Mouse (Mus musculus) brain, embryonic 18.5 days (tissue): ENCODE measurements around the gene Maco1.

Experiments used
- DNase-seq: peaks from one replicate; pipeline ENCODE4 v3.0.0-alpha.2; 2012; ENCODE audit warnings: low read depth, low spot score

Gene Maco1

GRCm38 (mm10) chr4:134853259-134853636 lies at the start of gene Maco1:
Gene Maco1, minus strand, starts transcription at chr4:134853345.
- peak; percentile 97 for DNase-seq

GRCm38 (mm10) chr4:134901126-134901525 lies 48.0 kb upstream of the Maco1 start:
- DNase-seq = no peak

- no peak for DNase-seq
These were observed 44.1 kb upstream of the Maco1 start for GRCm38 (mm10) chr4:134897256-134897655.

GRCm38 (mm10) chr4:134892096-134892495 lies 39.0 kb upstream of the Maco1 start:
- no peak for DNase-seq

- no peak for DNase-seq
These were observed 31.2 kb upstream of the Maco1 start for GRCm38 (mm10) chr4:134884364-134884763.

- DNase-seq = no peak
These were observed 30.7 kb upstream of the Maco1 start for GRCm38 (mm10) chr4:134883808-134884207.

GRCm38 (mm10) chr4:134883266-134883665 lies 30.1 kb upstream of the Maco1 start:
- DNase-seq = no peak

GRCm38 (mm10) chr4:134880041-134880440 lies 26.9 kb upstream of the Maco1 start:
- DNase-seq = no peak

- peak; percentile 12 for DNase-seq
These were observed 26.4 kb upstream of the Maco1 start for GRCm38 (mm10) chr4:134879410-134879981.

GRCm38 (mm10) chr4:134876171-134876570 lies 23.0 kb upstream of the Maco1 start:
- DNase-seq = no peak

GRCm38 (mm10) chr4:134871950-134872349 lies 18.8 kb upstream of the Maco1 start:
- no peak for DNase-seq

- DNase-seq = no peak
These were observed 18.3 kb upstream of the Maco1 start for GRCm38 (mm10) chr4:134871477-134871876.

- no peak for DNase-seq
These were observed 16.8 kb upstream of the Maco1 start for GRCm38 (mm10) chr4:134869815-134870375.

- DNase-seq = no peak
These were observed 16.1 kb upstream of the Maco1 start for GRCm38 (mm10) chr4:134869068-134869730.

- no peak for DNase-seq
These were observed 15.3 kb upstream of the Maco1 start for GRCm38 (mm10) chr4:134868490-134868889.

GRCm38 (mm10) chr4:134868065-134868464 lies 14.9 kb upstream of the Maco1 start:
- DNase-seq = no peak

GRCm38 (mm10) chr4:134867661-134868060 lies 14.5 kb upstream of the Maco1 start:
- DNase-seq = no peak

GRCm38 (mm10) chr4:134867213-134867612 lies 14.1 kb upstream of the Maco1 start:
- DNase-seq = no peak

GRCm38 (mm10) chr4:134865789-134866188 lies 12.6 kb upstream of the Maco1 start:
- no peak for DNase-seq

- no peak for DNase-seq
These were observed 12.2 kb upstream of the Maco1 start for GRCm38 (mm10) chr4:134865340-134865739.

- DNase-seq = no peak
These were observed 11.0 kb upstream of the Maco1 start, which contains the start of gene Rhd for GRCm38 (mm10) chr4:134863937-134864729. Gene Rhd, plus strand, starts transcription at chr4:134864536.

GRCm38 (mm10) chr4:134862996-134863395 lies 9.9 kb upstream of the Maco1 start:
- DNase-seq = no peak
